Mouse (Mus musculus) gastrocnemius, adult 2 months (tissue): Measurements from ENCODE around the gene Adcy4. TPM values are rescaled to one million over a fixed set of nuclear protein-coding genes. Genes with fewer than 3 reads are reported as not detected.

ENCODE experiments used
- DNase-seq: peaks from one replicate; pipeline ENCODE4 v3.0.0; 2022
- H3K27ac ChIP-seq: fragments of 200-600 bp; 2 replicates; pipeline ENCODE4 v1.8.1; 2022; ENCODE audit warnings: mild to moderate bottlenecking
- H3K4me3 ChIP-seq: fragments of 200-600 bp; 2 replicates; pipeline ENCODE4 v1.8.1; 2022; ENCODE audit warnings: mild to moderate bottlenecking, moderate library complexity
- CTCF ChIP-seq: fragments of 200-600 bp; IDR thresholded peaks from 2 replicates; pipeline ENCODE4 v1.8.1; 2022; ENCODE audit warnings: antibody characterized with exemption, mild to moderate bottlenecking, moderate library complexity
- intact Hi-C: fragments of 180-260 bp; cut with DNase I; formaldehyde crosslinking; loops from one replicate; pipeline ENCODE4 v1.15.1; 2025
- total RNA-seq, 2 experiments: library from RNA; stranded (reverse); gene quantifications; 2 replicates each; pipeline ENCODE4 v1.2.3; 2021

Adcy4 gene
- total RNA-seq, 2 experiments from 2014 or later = 6.8 to 10.1 TPM

DNA sequence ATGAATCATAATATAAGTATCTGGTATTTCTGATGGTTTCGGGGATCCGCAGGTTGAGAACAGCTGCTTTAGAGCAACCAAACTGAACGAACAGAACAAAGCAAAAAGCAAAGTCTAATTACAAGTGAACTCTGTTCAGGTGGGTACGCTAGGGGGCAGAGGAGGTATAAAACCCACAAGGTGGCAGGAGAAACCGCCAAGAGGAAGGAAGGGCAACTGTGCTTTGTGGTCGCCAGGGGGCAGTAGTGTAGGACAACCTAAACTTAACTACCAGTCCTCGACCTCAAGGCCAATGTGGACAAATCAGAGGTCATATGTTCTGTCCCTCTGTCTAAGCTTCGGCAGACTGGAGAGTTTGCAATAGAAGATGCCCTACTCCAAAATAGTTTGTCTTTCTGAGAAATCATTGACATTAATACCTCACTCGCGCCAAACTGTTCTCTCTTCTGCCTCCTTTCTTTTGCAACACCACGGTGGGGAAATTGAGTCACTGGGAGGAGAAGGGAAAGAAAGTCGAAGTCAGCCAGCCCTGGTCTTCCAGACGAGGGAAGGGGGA is 38.6 kb upstream of the Adcy4 start:
- peak; percentile 81 for DNase-seq
- Histone ChIP-seq H3K27ac (peak overlapping the region; percentile 92), H3K4me3 (peak overlapping the region; percentile 83)
- peak; percentile 93 for TF ChIP-seq CTCF
- intact Hi-C loops = loop anchor here (1.0 to 2.0 kb wide), 3 partner anchors 40 to 96 kb away; no protein-coding TSS in a partner anchor

DNA sequence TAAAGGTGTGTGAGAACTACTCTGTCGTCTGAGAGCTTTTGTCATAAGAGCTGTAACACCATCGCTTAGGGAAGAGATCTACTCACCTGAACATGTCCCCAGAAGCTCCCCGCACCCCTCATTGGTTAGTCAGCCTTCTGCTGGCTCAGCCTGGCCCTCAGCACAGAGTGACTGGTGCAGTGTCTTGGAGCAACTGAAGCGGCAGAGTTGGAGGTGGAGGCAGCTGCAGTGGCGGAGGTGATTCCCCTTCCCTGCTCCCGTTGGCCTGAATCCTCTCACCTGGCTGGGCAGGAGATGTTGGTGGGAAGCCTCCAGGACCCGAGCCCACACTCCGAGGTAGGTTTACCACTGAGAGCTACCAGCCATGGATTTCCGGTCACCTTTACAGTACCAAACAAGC is 36.7 kb upstream of the Adcy4 start:
- H3K4me3 ChIP-seq = no peak overlapping the region
- no peak for TF ChIP-seq CTCF
- intact Hi-C loops = no loop called here
- H3K27ac ChIP-seq = no peak overlapping the region
- DNase-seq = no peak

- no peak for TF ChIP-seq CTCF
- H3K27ac ChIP-seq = no peak overlapping the region
- intact Hi-C loops = no loop called here
- no peak for DNase-seq
- H3K4me3 ChIP-seq = no peak overlapping the region
Measured at GRCm38 (mm10) chr14:55819845-55820405, 36.0 kb upstream of the Adcy4 start.

- Histone ChIP-seq H3K27ac (peak overlapping the region; percentile 80), H3K4me3 (peak overlapping the region; percentile 81)
- no peak for TF ChIP-seq CTCF
- DNase-seq = peak; percentile 80
- intact Hi-C loops = no loop called here
Measured at GRCm38 (mm10) chr14:55815310-55815751, 31.4 kb upstream of the Adcy4 start.

GRCm38 (mm10) chr14:55814885-55815284 is 31.0 kb upstream of the Adcy4 start:
- DNase-seq = peak; percentile 88
- intact Hi-C loops = no loop called here
- TF ChIP-seq CTCF = no peak
- Histone ChIP-seq H3K4me3 (peak overlapping the region; percentile 81), H3K27ac (peak overlapping the region; percentile 80)

- Histone ChIP-seq H3K4me3 (no peak overlapping the region), H3K27ac (peak overlapping the region; percentile 78)
- intact Hi-C loops = no loop called here
- no peak for DNase-seq
- no peak for TF ChIP-seq CTCF
Measured at GRCm38 (mm10) chr14:55795380-55796163, 11.7 kb upstream of the Adcy4 start.

DNA sequence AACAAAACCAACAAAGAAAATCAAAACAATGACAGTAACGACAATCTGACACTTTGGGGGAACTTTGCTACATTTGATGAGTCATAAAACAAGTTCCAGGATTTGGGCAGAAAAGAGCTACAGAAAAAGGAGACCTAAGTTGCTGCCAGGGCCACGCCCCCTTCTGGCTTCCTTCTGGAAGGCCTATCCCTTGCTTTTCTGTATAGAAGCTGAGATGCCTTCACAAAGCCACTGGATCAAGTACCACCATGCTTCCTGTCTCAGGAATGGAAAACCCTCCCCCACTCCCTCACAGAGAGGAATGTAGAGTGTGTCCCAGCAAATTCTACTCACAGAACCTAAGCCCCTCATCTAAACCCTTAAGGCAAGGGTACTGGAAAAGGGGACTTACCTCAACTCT is 10.1 kb upstream of the Adcy4 start:
- intact Hi-C loops = no loop called here
- no peak for TF ChIP-seq CTCF
- peak; percentile 32 for DNase-seq

GRCm38 (mm10) chr14:55793461-55793860 is 9.6 kb upstream of the Adcy4 start:
- no peak overlapping the region for H3K27ac ChIP-seq
- H3K4me3 ChIP-seq = no peak overlapping the region
- no peak for TF ChIP-seq CTCF
- no peak for DNase-seq
- intact Hi-C loops = no loop called here

More for the DNA sequence above, 10.1 kb upstream of the Adcy4 start:
- H3K4me3 ChIP-seq = no peak overlapping the region
- peak overlapping the region; percentile 20; the same call in 1 of the 2 replicates for H3K27ac ChIP-seq

- intact Hi-C loops = no loop called here
- peak; percentile 50 for DNase-seq
- no peak within 1 kb of the TSS; the same call in 1 of the 2 replicates for H3K27ac ChIP-seq
- H3K4me3 ChIP-seq = peak within 1 kb of the TSS; percentile 69
- TF ChIP-seq CTCF = no peak
Measured at GRCm38 (mm10) chr14:55788256-55789050, 4.6 kb upstream of the Adcy4 start, which contains the start of gene Ripk3. Gene Ripk3, minus strand, starts transcription at chr14:55788865.

DNA sequence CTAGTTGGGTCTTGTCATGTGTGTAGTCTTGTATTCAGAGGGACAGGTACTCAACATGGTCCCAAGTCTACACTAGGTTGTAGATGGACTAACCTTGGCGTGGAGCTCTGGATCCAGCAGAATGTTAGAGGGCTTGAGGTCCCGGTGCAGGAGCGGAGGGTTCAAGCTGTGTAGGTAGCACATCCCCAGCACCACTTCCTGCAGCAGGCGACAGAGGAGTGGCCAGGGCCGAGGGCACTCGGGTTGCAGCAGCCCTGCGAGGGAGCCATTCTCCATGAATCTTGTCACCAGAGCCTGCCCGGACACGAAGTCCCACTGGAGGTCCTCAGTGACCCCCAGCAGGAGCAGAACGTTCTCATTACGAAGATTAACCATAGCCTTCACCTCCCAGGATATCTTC is 3.8 kb upstream of the Adcy4 start:
- no peak for TF ChIP-seq CTCF
- peak overlapping the region; percentile 69; the same call in 1 of the 2 replicates for H3K4me3 ChIP-seq
- intact Hi-C loops = no loop called here
- H3K27ac ChIP-seq = no peak overlapping the region
- DNase-seq = no peak

DNA sequence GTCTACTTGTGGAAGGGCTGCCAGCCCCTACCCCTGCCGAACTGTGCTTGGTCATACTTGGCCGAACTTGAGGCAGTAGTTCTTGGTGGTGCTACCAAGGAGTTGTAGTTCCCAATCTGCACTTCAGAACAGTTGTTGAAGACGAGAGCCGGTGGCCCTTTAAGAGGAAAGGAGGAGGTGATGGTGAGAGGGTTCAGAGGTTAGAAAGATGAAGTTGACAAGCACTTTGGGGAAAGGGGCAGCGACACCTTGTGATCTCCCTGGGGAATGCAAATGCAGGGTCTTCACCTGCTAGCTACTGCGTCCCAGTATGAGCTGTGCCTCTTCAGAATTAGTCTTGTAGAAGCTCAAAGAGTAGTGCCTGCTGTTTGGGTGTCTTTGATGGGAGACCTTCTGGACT is 1.3 kb upstream of the Adcy4 start:
- no peak for DNase-seq
- TF ChIP-seq CTCF = no peak
- intact Hi-C loops = no loop called here
- H3K27ac ChIP-seq = peak overlapping the region; percentile 87; the same call in 1 of the 2 replicates
- no peak overlapping the region for H3K4me3 ChIP-seq
